Mouse (Mus musculus) spleen, adult 2 months (tissue): ENCODE data around the gene Fbrsl1. TPM values are rescaled to one million over a fixed set of nuclear protein-coding genes. Genes with fewer than 3 reads are reported as not detected.

ENCODE experiments used
- DNase-seq, 2 experiments: peaks; one replicate each; pipeline versions ENCODE4 v3.0.0 to v3.0.0-alpha.2; 2012 to 2021; ENCODE audit warnings: low spot score in 2 of 2, low read depth in 1 of 2
- H3K27ac ChIP-seq: fragments of 200-500 bp; 2 replicates; pipeline ENCODE4 v1.5.1; 2012; ENCODE audit warnings: low read length, inconsistent platforms; ENCODE audit not compliant: insufficient read depth
- H3K27me3 ChIP-seq: fragments of 200-500 bp; 2 replicates; pipeline ENCODE4 v1.6.1; 2012; ENCODE audit warnings: mild to moderate bottlenecking, moderate library complexity, low read length, inconsistent platforms; ENCODE audit not compliant: control insufficient read depth, insufficient read depth
- H3K36me3 ChIP-seq: fragments of 200-500 bp; 2 replicates; pipeline ENCODE4 v1.6.1; 2012; ENCODE audit warnings: mild to moderate bottlenecking, low read length, inconsistent platforms; ENCODE audit not compliant: control insufficient read depth, insufficient read depth
- H3K4me1 ChIP-seq: fragments of 200-500 bp; 2 replicates; pipeline ENCODE4 v1.6.1; 2011; ENCODE audit warnings: inconsistent platforms; ENCODE audit not compliant: control insufficient read depth, insufficient read depth, insufficient read length
- H3K4me3 ChIP-seq: fragments of 200-500 bp; 2 replicates; pipeline ENCODE4 v1.5.1; 2011; ENCODE audit warnings: mild to moderate bottlenecking, inconsistent platforms; ENCODE audit not compliant: insufficient read depth, insufficient read length; ENCODE audit errors: extremely low read depth
- CTCF ChIP-seq: fragments of 200-500 bp; IDR thresholded peaks from 2 replicates; pipeline ENCODE4 v1.5.1; 2011; ENCODE audit warnings: mild to moderate bottlenecking, inconsistent platforms; ENCODE audit not compliant: insufficient read depth, insufficient read length, insufficient replicate concordance; ENCODE audit errors: extremely low read depth
- POLR2A ChIP-seq: fragments of 200-500 bp; IDR thresholded peaks from 2 replicates; pipeline ENCODE4 v1.6.1; 2011; ENCODE audit warnings: low read depth, low read length, inconsistent platforms
- WGBS: fragments of 180-500 bp; shearing (Covaris S2); methylation state at CpG from one replicate; pipeline ENCODE4 v1.1.7; 2018; 5-methylcytosine and 5-hydroxymethylcytosine counted together
- polyA plus RNA-seq: library from polyadenylated mRNA; depleted of rRNA; stranded (reverse); fragments of >200 nt; gene quantifications from 2 replicates; pipeline ENCODE4 v1.2.3, GENCODE M21; 2012; rRNA removed

Fbrsl1 gene
- polyA plus RNA-seq, result 73.9 and 133 TPM in 2 replicates

GRCm38 (mm10) chr5:110448436-110449134, at the start of gene Fbrsl1:
Gene Fbrsl1 (minus strand): TSS chr5:110448503.
- TF ChIP-seq CTCF (no peak), POLR2A (peak; percentile 80)
- WGBS, result 1% methylated on average over 46 of the region's 46 CpGs
- H3K27ac ChIP-seq, result peak within 1 kb of the TSS; percentile 87
- H3K36me3 ChIP-seq, result no peaks in the 10 kb centered on the region
- peaks cover 12% of the 10 kb centered on the region; the same call in 1 of the 2 replicates for H3K4me1 ChIP-seq
- DNase-seq, result peak; percentile 94 to 95
- peak within 1 kb of the TSS; percentile 95 for H3K4me3 ChIP-seq
- no peaks in the 10 kb centered on the region for H3K27me3 ChIP-seq

- Histone ChIP-seq H3K4me3 (no peak overlapping the region), H3K27me3 (no peaks in the 10 kb centered on the region), H3K4me1 (no peaks in the 10 kb centered on the region), H3K27ac (no peak overlapping the region), H3K36me3 (no peaks in the 10 kb centered on the region)
- WGBS, result 73% methylated on average over 10 of the region's 10 CpGs
- TF ChIP-seq CTCF (no peak), POLR2A (no peak)
- no peak for DNase-seq
These were observed 49.8 kb upstream of the Fbrsl1 start for GRCm38 (mm10) chr5:110498071-110498470.

GRCm38 (mm10) chr5:110497556-110497955, 49.3 kb upstream of the Fbrsl1 start:
- TF ChIP-seq POLR2A (no peak), CTCF (no peak)
- no peak for DNase-seq
- Histone ChIP-seq H3K4me3 (no peak overlapping the region), H3K4me1 (no peaks in the 10 kb centered on the region), H3K27me3 (no peaks in the 10 kb centered on the region), H3K36me3 (no peaks in the 10 kb centered on the region), H3K27ac (no peak overlapping the region)
- 82% methylated on average over 5 of the region's 5 CpGs for WGBS

DNA sequence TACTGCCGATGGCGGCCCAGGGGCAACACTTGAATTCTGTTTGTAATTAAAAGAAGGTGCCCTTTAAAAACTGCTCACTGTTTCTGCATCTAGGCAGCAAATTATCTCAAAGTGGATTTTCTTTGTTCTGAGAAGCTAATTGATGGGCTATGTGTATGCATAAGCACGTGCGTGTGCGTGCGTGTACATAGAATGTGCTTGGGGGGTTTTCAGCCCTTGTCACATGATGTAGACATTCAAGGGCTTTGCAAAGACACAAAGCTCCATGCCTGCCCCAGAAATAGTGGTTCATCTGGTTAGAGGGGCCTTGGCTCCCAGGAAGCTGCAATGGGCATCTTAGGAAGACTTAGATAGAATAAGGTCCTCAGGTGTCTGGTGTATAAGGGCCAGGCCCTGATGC, 46.7 kb upstream of the Fbrsl1 start:
- no peak overlapping the region for H3K27ac ChIP-seq
- WGBS, result 97% methylated on average over 6 of the region's 6 CpGs
- TF ChIP-seq POLR2A (no peak), CTCF (no peak)
- H3K4me3 ChIP-seq, result no peak overlapping the region
- no peaks in the 10 kb centered on the region for H3K27me3 ChIP-seq
- no peaks in the 10 kb centered on the region for H3K36me3 ChIP-seq
- H3K4me1 ChIP-seq, result no peaks in the 10 kb centered on the region
- DNase-seq, result no peak

- WGBS, result 76% methylated on average over 4 of the region's 4 CpGs
- TF ChIP-seq POLR2A (no peak), CTCF (no peak)
- H3K27me3 ChIP-seq, result no peaks in the 10 kb centered on the region
- H3K4me1 ChIP-seq, result no peaks in the 10 kb centered on the region
- no peak for DNase-seq
- H3K4me3 ChIP-seq, result no peak overlapping the region
- H3K36me3 ChIP-seq, result no peaks in the 10 kb centered on the region
- H3K27ac ChIP-seq, result no peak overlapping the region
These were observed 46.1 kb upstream of the Fbrsl1 start for GRCm38 (mm10) chr5:110494396-110494795.

DNA sequence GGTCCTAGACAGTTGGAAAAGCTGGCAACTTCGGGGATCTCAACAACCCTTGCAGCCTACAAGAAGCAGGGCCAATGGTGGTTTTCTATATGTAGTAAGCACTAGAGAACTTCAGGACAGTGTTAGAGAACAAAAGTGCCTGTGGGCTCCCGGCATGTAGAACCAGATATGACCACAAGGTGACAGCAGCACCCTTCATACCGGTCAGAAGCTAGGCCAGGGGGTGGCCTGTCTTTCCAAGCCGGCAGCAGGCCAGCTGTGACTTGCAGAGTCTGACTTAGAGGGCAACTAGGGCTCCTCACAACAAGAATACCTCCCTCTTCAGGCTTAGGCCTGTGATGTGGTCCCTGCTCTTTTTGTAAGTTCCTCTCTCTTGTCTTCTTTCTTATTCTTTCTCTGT, 45.5 kb upstream of the Fbrsl1 start:
- Histone ChIP-seq H3K4me1 (no peaks in the 10 kb centered on the region), H3K4me3 (no peak overlapping the region), H3K27ac (no peak overlapping the region), H3K36me3 (no peaks in the 10 kb centered on the region), H3K27me3 (no peaks in the 10 kb centered on the region)
- 4% methylated on average over 4 of the region's 4 CpGs for WGBS
- TF ChIP-seq POLR2A (no peak), CTCF (peak; percentile 63; the same call in 1 of the 2 replicates)
- peak in 1 of 2 experiments; percentile 26 for DNase-seq

DNA sequence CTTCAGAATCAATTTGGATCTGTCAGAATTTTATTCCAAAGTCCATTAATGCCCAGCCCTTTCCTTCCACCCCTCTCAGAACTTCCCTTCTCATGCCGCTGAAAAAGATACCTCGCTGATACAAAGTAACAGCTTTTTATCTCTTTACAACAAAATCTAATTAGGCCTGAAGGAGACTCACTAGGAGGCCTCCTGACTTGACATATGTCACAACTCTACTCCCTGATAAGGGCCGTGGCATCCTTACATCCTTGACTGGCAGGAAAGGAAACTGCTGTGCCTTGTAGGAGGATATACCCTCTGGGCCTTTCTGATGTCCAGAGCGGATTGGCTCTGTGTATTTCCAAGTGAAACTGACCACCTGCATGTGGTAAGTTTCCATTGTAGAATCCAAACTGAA, 41.3 kb upstream of the Fbrsl1 start:
- Histone ChIP-seq H3K4me3 (no peak overlapping the region), H3K36me3 (no peaks in the 10 kb centered on the region), H3K4me1 (no peaks in the 10 kb centered on the region), H3K27ac (no peak overlapping the region), H3K27me3 (no peaks in the 10 kb centered on the region)
- TF ChIP-seq POLR2A, result no peak
- no peak for TF ChIP-seq CTCF
- DNase-seq, result no peak
- WGBS, result 73% methylated on average over 4 of the region's 4 CpGs
